Mouse (Mus musculus) ES-E14 (cell line): Measurements from ENCODE around the gene 1700001P01Rik. TPM values are rescaled to one million over a fixed set of nuclear protein-coding genes. Genes with fewer than 3 reads are reported as not detected.

Source experiments
- DNase-seq: peaks from one replicate; pipeline ENCODE4 v3.0.0-alpha.2; 2013; ENCODE audit warnings: low read depth, low spot score
- H3K27ac ChIP-seq: 2 replicates; pipeline ENCODE4 v1.5.1; 2012; ENCODE audit warnings: low read depth, mild to moderate bottlenecking, low read length, moderate library complexity, mixed read lengths; ENCODE audit not compliant: poor library complexity, insufficient read depth, severe bottlenecking
- H3K36me3 ChIP-seq: 2 replicates; pipeline ENCODE4 v1.6.1; 2012; ENCODE audit warnings: mild to moderate bottlenecking, low read length, moderate library complexity, mixed read lengths; ENCODE audit not compliant: control insufficient read depth, poor library complexity, insufficient read depth, severe bottlenecking
- H3K4me1 ChIP-seq, 2 experiments: fragments of 150-350 bp in 1 of 2; sonication (generic) in 1 of 2; 2 replicates each; pipeline ENCODE4 v1.6.1; 2012; ENCODE audit warnings: low read length in 2 of 2, mild to moderate bottlenecking in 1 of 2, mixed read lengths in 1 of 2; ENCODE audit not compliant: control insufficient read depth in 2 of 2, insufficient read depth in 2 of 2, poor library complexity in 1 of 2
- H3K4me3 ChIP-seq, 2 experiments: fragments of 150-350 bp in 1 of 2; sonication (generic) in 1 of 2; 2 replicates each; pipeline ENCODE4 v1.5.1; 2012; ENCODE audit warnings: low read length in 2 of 2, low read depth in 1 of 2, mild to moderate bottlenecking in 1 of 2, mixed read lengths in 1 of 2; ENCODE audit not compliant: insufficient read depth in 1 of 2, poor library complexity in 1 of 2, severe bottlenecking in 1 of 2
- H3K9ac ChIP-seq: 2 replicates; pipeline ENCODE4 v1.6.1; 2012; ENCODE audit warnings: low read depth, mild to moderate bottlenecking, low read length, mixed read lengths; ENCODE audit not compliant: poor library complexity, insufficient read depth, severe bottlenecking
- H3K9me3 ChIP-seq: fragments of 150-350 bp; sonication (generic); 2 replicates; pipeline ENCODE4 v1.6.1; 2012; ENCODE audit warnings: low read depth, mild to moderate bottlenecking, low read length; ENCODE audit not compliant: control insufficient read depth, insufficient read depth
- CHD2 ChIP-seq: IDR thresholded peaks from 2 replicates; pipeline ENCODE4 v1.6.1; 2014; ENCODE audit warnings: mild to moderate bottlenecking, low read depth, low read length, inconsistent platforms
- HCFC1 ChIP-seq: IDR thresholded peaks from 2 replicates; pipeline ENCODE4 v1.6.1; 2012; ENCODE audit warnings: low read length, inconsistent platforms, borderline replicate concordance; ENCODE audit not compliant: insufficient read depth
- MAFK ChIP-seq: IDR thresholded peaks from 2 replicates; pipeline ENCODE4 v1.6.1; 2014; ENCODE audit warnings: mild to moderate bottlenecking, low read depth, low read length, inconsistent platforms; ENCODE audit not compliant: insufficient read depth
- ZC3H11A ChIP-seq: IDR thresholded peaks from 2 replicates; pipeline ENCODE4 v1.6.1; 2012; ENCODE audit warnings: low read depth, mild to moderate bottlenecking, inconsistent platforms, low read length, borderline replicate concordance
- ZNF384 ChIP-seq: IDR thresholded peaks from 2 replicates; pipeline ENCODE4 v1.6.1; 2012; ENCODE audit warnings: low read depth, low read length, inconsistent platforms
- in situ Hi-C, 2 experiments: fragments of 600-800 bp; cut with MboI; formaldehyde crosslinking; loops; one replicate each; pipeline ENCODE4 v1.15.1; 2025; ENCODE audit warnings: low sequenced_read_pairs in 2 of 2, inconsistent platforms in 1 of 2; ENCODE audit not compliant: unreplicated experiment in 2 of 2
- total RNA-seq: library from RNA; depleted of rRNA; stranded (reverse); fragments of 300-350 nt; gene quantifications from 2 replicates; pipeline ENCODE4 v1.2.3, GENCODE M21; 2012

Gene 1700001P01Rik
- total RNA-seq, 1 experiment = 2.3 TPM

GRCm38 (mm10) chr11:97775186-97775585 is 532 bp downstream of the 1700001P01Rik start:
- no peak for DNase-seq
- TF ChIP-seq MAFK (no peak), ZNF384 (no peak), CHD2 (no peak), HCFC1 (no peak), ZC3H11A (no peak)
- Histone ChIP-seq H3K4me3 (peak overlapping the region in 1 of 2 experiments; percentile 30; a peak in 3 of 4 replicates), H3K4me1 (peaks cover 0 to 3% of the 10 kb centered on the region in 2 experiments; a peak in 1 of 4 replicates), H3K36me3 (peaks cover 31% of the 10 kb centered on the region), H3K9me3 (no peaks in the 10 kb centered on the region), H3K27ac (peak overlapping the region; percentile 26), H3K9ac (peak overlapping the region; percentile 24; the same call in 1 of the 2 replicates)
- in situ Hi-C loops = no loop called here

GRCm38 (mm10) chr11:97771410-97771809 is 4.3 kb downstream of the 1700001P01Rik start:
- TF ChIP-seq MAFK (no peak), HCFC1 (no peak)
- Histone ChIP-seq H3K4me1 (peaks cover 0 to 3% of the 10 kb centered on the region in 2 experiments; a peak in 1 of 4 replicates), H3K4me3 (no peak overlapping the region), H3K9ac (no peak overlapping the region), H3K36me3 (no peaks in the 10 kb centered on the region), H3K9me3 (no peaks in the 10 kb centered on the region), H3K27ac (no peak overlapping the region)
- in situ Hi-C loops = no loop called here
- DNase-seq = no peak

- no peaks in the 10 kb centered on the region for H3K9me3 ChIP-seq
- peaks cover 4% of the 10 kb centered on the region; the same call in 1 of the 2 replicates for H3K36me3 ChIP-seq
- TF ChIP-seq MAFK (no peak), ZC3H11A (no peak), CHD2 (no peak), HCFC1 (no peak), ZNF384 (no peak)
- H3K9ac ChIP-seq = no peak overlapping the region
- DNase-seq = no peak
- in situ Hi-C loops = no loop called here
- no peak overlapping the region for H3K27ac ChIP-seq
- H3K4me1 ChIP-seq = peaks cover 0 to 6% of the 10 kb centered on the region in 2 experiments; a peak in 2 of 4 replicates
- H3K4me3 ChIP-seq = no peak overlapping the region
These were observed 6.0 kb downstream of the 1700001P01Rik start for GRCm38 (mm10) chr11:97769704-97770103.

- TF ChIP-seq ZC3H11A = no peak
- peak; percentile 88 for TF ChIP-seq HCFC1
- TF ChIP-seq MAFK = no peak
- Histone ChIP-seq H3K36me3 (peaks cover 17% of the 10 kb centered on the region; the same call in 1 of the 2 replicates), H3K9ac (peak within 1 kb of the TSS; percentile 87), H3K27ac (peak within 1 kb of the TSS; percentile 34; the same call in 1 of the 2 replicates), H3K4me3 (peak within 1 kb of the TSS; percentile 80 to 87), H3K4me1 (peaks cover 0 to 8% of the 10 kb centered on the region in 2 experiments; a peak in 2 of 4 replicates), H3K9me3 (no peaks in the 10 kb centered on the region)
- in situ Hi-C loops = no loop called here
- DNase-seq = peak; percentile 95
These were observed 9.4 kb downstream of the 1700001P01Rik start, which contains the start of gene Cwc25 for GRCm38 (mm10) chr11:97766154-97766881. Gene Cwc25 (minus strand): TSS chr11:97766556.
